Mouse (Mus musculus) heart, adult 2 months (tissue): ENCODE data around the gene Ptges3l.

ENCODE experiments used
- CTCF ChIP-seq: fragments of 200-600 bp; IDR thresholded peaks from 2 replicates; pipeline ENCODE4 v1.8.1; 2022; ENCODE audit warnings: antibody characterized with exemption, mild to moderate bottlenecking, moderate library complexity
- EP300 ChIP-seq: fragments of 200-500 bp; IDR thresholded peaks from 2 replicates; pipeline ENCODE4 v1.6.1; 2011; ENCODE audit warnings: low read depth, low read length, control low read depth; ENCODE audit not compliant: insufficient read depth
- POLR2A ChIP-seq: fragments of 200-500 bp; IDR thresholded peaks from 2 replicates; pipeline ENCODE4 v1.6.1; 2011; ENCODE audit warnings: mild to moderate bottlenecking, low read depth, low read length, control low read depth; ENCODE audit not compliant: insufficient read depth

DNA sequence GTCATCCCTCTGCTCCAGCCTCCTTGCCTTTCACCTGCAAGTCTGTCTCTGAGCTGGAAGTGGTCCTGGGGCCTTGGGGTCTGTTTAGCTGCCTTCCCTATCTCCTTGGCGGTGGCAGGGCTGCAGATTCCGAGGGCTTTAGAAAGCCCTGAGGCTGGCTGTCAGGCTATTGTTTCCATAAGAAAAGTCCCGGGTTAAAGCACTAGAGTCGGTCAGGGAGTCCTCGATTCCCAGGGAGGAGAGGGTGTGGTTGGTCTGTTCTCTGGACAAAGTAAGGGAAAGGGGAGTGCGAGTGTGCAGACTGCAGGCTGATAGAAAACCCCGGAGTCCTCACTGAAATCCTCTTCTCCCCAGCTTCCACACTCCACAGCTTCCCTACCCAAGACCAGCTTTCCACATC is 45.1 kb upstream of the Ptges3l start:
- no peak for TF ChIP-seq CTCF
- no peak for TF ChIP-seq EP300
- TF ChIP-seq POLR2A = no peak
